In the genomic region with DNA sequence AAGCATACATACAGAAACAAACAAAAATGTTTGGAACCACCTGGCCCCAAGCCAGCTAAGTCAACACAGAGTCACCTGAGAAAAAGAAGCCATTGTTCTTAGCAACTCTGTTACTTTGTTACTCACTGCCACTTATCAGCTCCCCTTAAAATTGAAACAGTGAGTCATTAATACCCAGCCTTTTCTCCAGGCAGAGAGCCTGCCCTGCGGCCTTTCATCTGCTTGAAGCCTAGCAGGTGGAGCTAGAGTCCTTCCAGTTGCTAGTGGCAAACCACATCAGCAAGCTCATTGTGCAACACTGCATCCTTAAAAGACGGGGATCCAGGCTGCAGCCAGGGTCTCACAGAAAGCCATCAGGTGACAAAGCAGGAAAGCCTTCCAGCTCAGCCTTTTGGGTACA, we compare ENCODE assay signal across 15 mouse cellular contexts.
DNase-seq lines count a peak whose midpoint lies in the region; ATAC-seq lines count a peak whose summit lies in the region.
"Had no signal": no experiment of that assay in that cellular context is flagged by ENCODE, and none has a peak within 500 bp of the region (broad histone marks: within the 10 kb centered on the region; RNA-seq: fewer than 3 reads in every experiment).

No protein-coding gene starts in this region.

- no peak overlapping the region for H3K4me3 ChIP-seq in intestine, embryonic 16.5 days (ENCODE audit: low read length)
- no peak overlapping the region for H3K4me3 ChIP-seq in midbrain, embryonic 13.5 days (replicated peaks)
- H3K4me3 ChIP-seq: heart, embryonic 15.5 days; megakaryocyte, embryonic 14.5 days had no signal

- ATAC-seq in intestine, embryonic 16.5 days = peak; percentile 91
- ATAC-seq in midbrain, embryonic 13.5 days = no peak
- ATAC-seq: forebrain, postnatal 0 days had no signal

- peaks cover 3% of the 10 kb centered on the region; the same call in 1 of the 2 replicates for H3K9me3 ChIP-seq in intestine, embryonic 16.5 days (ENCODE audit: control insufficient read depth, low read length)
- no peaks in the 10 kb centered on the region for H3K9me3 ChIP-seq in midbrain, embryonic 13.5 days
- H3K9me3 ChIP-seq: heart, embryonic 15.5 days had no signal

- no peak overlapping the region for H3K27ac ChIP-seq in intestine, embryonic 16.5 days (ENCODE audit: low read length)
- H3K27ac ChIP-seq in midbrain, embryonic 13.5 days = no peak overlapping the region
- H3K27ac ChIP-seq: heart, embryonic 15.5 days had no signal

- H3K27me3 ChIP-seq in intestine, embryonic 16.5 days (replicated peaks; ENCODE audit: control insufficient read depth, insufficient read depth, low read length) = no peaks in the 10 kb centered on the region
- no peaks in the 10 kb centered on the region for H3K27me3 ChIP-seq in midbrain, embryonic 13.5 days
- H3K27me3 ChIP-seq: heart, embryonic 15.5 days; megakaryocyte, embryonic 14.5 days had no signal

- intact Hi-C loops in heart, postnatal 10 days (cut with DNase I) = no loop called here

- DNase-seq in heart, adult 11 months = peak; percentile 85
- no peak for DNase-seq in heart, postnatal 10 days
- peak; percentile 14 for DNase-seq in adrenal gland, postnatal 14 days
- peak; percentile 54 for DNase-seq in lung, postnatal 36 days
- no peak for DNase-seq in right cerebral cortex, adult 2 months (ENCODE audit: low spot score in 2 of 2)
- no peak for DNase-seq in embryo, embryonic 11 days
- DNase-seq: cerebellum, postnatal 25 days; forebrain, postnatal 0 days; gastrocnemius, postnatal 36 days; right cerebral cortex, postnatal 14 days had no signal

- H3K4me2 ChIP-seq in intestine, embryonic 16.5 days (ENCODE audit: low read depth, low read length) = no peak overlapping the region
- H3K4me2 ChIP-seq in midbrain, embryonic 13.5 days (replicated peaks) = no peak overlapping the region
- H3K4me2 ChIP-seq: heart, embryonic 15.5 days; liver, embryonic 11.5 days had no signal

- H3K9ac ChIP-seq in intestine, embryonic 16.5 days (ENCODE audit: low read depth, low read length) = no peak overlapping the region
- H3K9ac ChIP-seq in midbrain, embryonic 13.5 days (replicated peaks) = no peak overlapping the region
- H3K9ac ChIP-seq: forebrain, postnatal 0 days; heart, embryonic 15.5 days had no signal

- no peaks in the 10 kb centered on the region for H3K4me1 ChIP-seq in intestine, embryonic 16.5 days (ENCODE audit: control insufficient read depth, insufficient read depth, low read length)
- H3K4me1 ChIP-seq in midbrain, embryonic 13.5 days (replicated peaks) = 0 out of 2 replicates have a peak, but pooled peaks cover 5% of the 10 kb centered on the region
- H3K4me1 ChIP-seq: megakaryocyte, embryonic 14.5 days had no signal

- no peaks in the 10 kb centered on the region for H3K36me3 ChIP-seq in intestine, embryonic 16.5 days (ENCODE audit: control insufficient read depth, insufficient read depth, low read length)
- H3K36me3 ChIP-seq in midbrain, embryonic 13.5 days = no peaks in the 10 kb centered on the region
- H3K36me3 ChIP-seq: heart, embryonic 15.5 days had no signal

- WGBS in intestine, embryonic 16.5 days = 44% methylated on average over 2 of the region's 2 CpGs
- 67% methylated on average over 2 of the region's 2 CpGs for WGBS in midbrain, embryonic 13.5 days

Comparison
In these comparisons a context has a peak if more than half of its experiments do, and no peak if none do; other contexts are left out.
1. DNase-seq: peak in heart, adult 11 months (single experiment), adrenal gland, postnatal 14 days (single experiment) and lung, postnatal 36 days (single experiment); none in heart, postnatal 10 days (0 of 2), right cerebral cortex, adult 2 months (0 of 2) and embryo, embryonic 11 days (single experiment).